Comparison of ENCODE assay signal across 8 mouse cellular contexts in the genomic region with DNA sequence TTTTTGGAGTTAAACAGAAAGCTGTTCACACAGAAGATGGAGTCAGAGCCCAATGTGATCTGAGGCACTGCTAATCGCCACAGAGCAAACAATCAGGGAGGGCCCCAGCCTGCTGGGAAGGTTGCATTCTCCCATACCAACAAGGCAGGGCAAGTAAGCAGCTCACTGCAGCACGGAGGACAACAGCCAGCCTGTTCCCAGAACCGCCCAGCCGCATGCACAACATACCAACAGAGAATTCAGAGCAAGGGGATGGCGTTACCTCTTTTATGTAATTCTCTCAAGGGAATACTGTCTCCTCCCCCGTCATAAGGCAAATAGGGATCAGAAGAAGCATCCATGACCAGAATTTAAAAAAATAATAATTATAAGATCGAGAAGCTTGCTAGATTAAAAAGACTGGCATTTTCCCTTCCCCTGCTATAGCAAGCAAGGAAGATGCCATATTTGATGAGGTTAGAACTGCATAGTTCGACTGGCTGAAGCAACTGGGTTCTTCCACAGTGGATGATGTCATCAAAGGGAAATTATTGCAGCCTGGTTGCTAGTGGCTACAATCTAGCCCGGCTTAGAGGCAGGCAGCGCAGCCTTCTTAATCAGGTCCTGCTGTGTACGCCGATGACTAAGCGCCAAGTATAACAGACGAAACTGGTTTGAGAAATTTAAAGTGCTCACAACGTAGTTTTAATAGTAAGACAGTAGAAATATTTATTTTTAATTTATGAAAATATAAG. TPM values are rescaled to one million over a fixed set of nuclear protein-coding genes. Genes with fewer than 3 reads are reported as not detected.
A peak's percentile ranks its signal among the peaks of the same experiment; 100 is the strongest.
DNase-seq lines count a peak whose midpoint lies in the region; ATAC-seq and TF ChIP-seq lines count a peak whose summit lies in the region.

No protein-coding gene starts in this region.

- H3K4me1 ChIP-seq in G1E (ENCODE audit: insufficient read depth, low read depth, low read length): peaks cover 59% of the 10 kb centered on the region
- H3K4me1 ChIP-seq in forebrain, embryonic 15.5 days: peaks cover 18% of the 10 kb centered on the region
- H3K4me1 ChIP-seq in liver, embryonic 16.5 days (ENCODE audit: control insufficient read depth, low read depth, low read length): peaks cover 46% of the 10 kb centered on the region
- H3K4me1 ChIP-seq in neural tube, embryonic 14.5 days (ENCODE audit: control insufficient read depth, insufficient read depth, low read length): no peaks in the 10 kb centered on the region

- no peaks in the 10 kb centered on the region for H3K27me3 ChIP-seq in G1E (ENCODE audit: insufficient read depth, low read length)
- H3K27me3 ChIP-seq in forebrain, embryonic 15.5 days: no peaks in the 10 kb centered on the region
- no peaks in the 10 kb centered on the region for H3K27me3 ChIP-seq in liver, embryonic 16.5 days (ENCODE audit: control insufficient read depth, insufficient read depth, low read depth, low read length)
- H3K27me3 ChIP-seq in neural tube, embryonic 14.5 days (ENCODE audit: control insufficient read depth, insufficient read depth, low read length): no peaks in the 10 kb centered on the region

- no peak for TF ChIP-seq CTCF in G1E (IDR thresholded peaks at IDR 0.05; ENCODE audit: low read depth, low read length)

- H3K27ac ChIP-seq in forebrain, embryonic 15.5 days (replicated peaks): peak overlapping the region; percentile 90
- peak overlapping the region; percentile 96 for H3K27ac ChIP-seq in liver, embryonic 16.5 days (ENCODE audit: low read length)
- H3K27ac ChIP-seq in neural tube, embryonic 14.5 days (ENCODE audit: low read depth, low read length): peak overlapping the region; percentile 87

- peak overlapping the region; percentile 57 for H3K9ac ChIP-seq in forebrain, embryonic 15.5 days (replicated peaks)
- peak overlapping the region; percentile 71 for H3K9ac ChIP-seq in liver, embryonic 16.5 days (ENCODE audit: low read depth, low read length)
- peak overlapping the region; percentile 60 for H3K9ac ChIP-seq in neural tube, embryonic 14.5 days (replicated peaks; ENCODE audit: low read depth, low read length)

- WGBS in forebrain, embryonic 15.5 days: under 1% methylated on average over 15 of the region's 15 CpGs
- WGBS in large intestine, adult 2 months: 6% methylated on average over 15 of the region's 15 CpGs
- WGBS in liver, embryonic 16.5 days (ENCODE audit: insufficient replicate concordance): 5% methylated on average over 15 of the region's 15 CpGs
- WGBS in neural tube, embryonic 14.5 days: 1% methylated on average over 15 of the region's 15 CpGs

- peak overlapping the region; percentile 71 for H3K4me3 ChIP-seq in G1E (ENCODE audit: low read depth, low read length)
- H3K4me3 ChIP-seq in forebrain, embryonic 15.5 days: peak overlapping the region; percentile 49
- peak overlapping the region; percentile 61 for H3K4me3 ChIP-seq in liver, embryonic 16.5 days (ENCODE audit: low read depth, low read length)
- H3K4me3 ChIP-seq in neural tube, embryonic 14.5 days (ENCODE audit: low read depth, low read length): peak overlapping the region; percentile 35

- H3K36me3 ChIP-seq in G1E (replicated peaks): peaks cover 5% of the 10 kb centered on the region
- no peaks in the 10 kb centered on the region for H3K36me3 ChIP-seq in forebrain, embryonic 15.5 days
- no peaks in the 10 kb centered on the region; the same call in 1 of the 2 replicates for H3K36me3 ChIP-seq in liver, embryonic 16.5 days (ENCODE audit: control insufficient read depth, insufficient read depth)
- H3K36me3 ChIP-seq in neural tube, embryonic 14.5 days (ENCODE audit: control insufficient read depth, insufficient read depth, low read length): no peaks in the 10 kb centered on the region

- DNase-seq in G1E (ENCODE audit: low spot score): no peak
- DNase-seq in cerebellum, adult 18-20 months: peak; percentile 78 to 89
- peak; percentile 63 to 73 for DNase-seq in heart, postnatal 14 days
- peak; percentile 62 for DNase-seq in large intestine, adult 2 months (ENCODE audit: low read depth, low spot score)
- DNase-seq in urinary bladder, adult 18-20 months (ENCODE audit: low spot score in 2 of 2): peak; percentile 34 to 75

- H3K4me2 ChIP-seq in forebrain, embryonic 15.5 days (replicated peaks): peak overlapping the region; percentile 63
- H3K4me2 ChIP-seq in liver, embryonic 16.5 days (ENCODE audit: low read depth, low read length): peak overlapping the region; percentile 69
- H3K4me2 ChIP-seq in neural tube, embryonic 14.5 days (ENCODE audit: low read depth, low read length): peak overlapping the region; percentile 63

- peak; percentile 86 for ATAC-seq in G1E (ENCODE audit: extremely low read depth, insufficient number of reproducible peaks, low FRiP score, poor library complexity, severe bottlenecking)
- ATAC-seq in forebrain, embryonic 15.5 days (replicated peaks): peak; percentile 99
- peak; percentile 89 for ATAC-seq in liver, embryonic 16.5 days (ENCODE audit: low read depth)
- ATAC-seq in neural tube, embryonic 14.5 days (ENCODE audit: low read depth): peak; percentile 97

- H3K9me3 ChIP-seq in G1E (replicated peaks): no peaks in the 10 kb centered on the region
- no peaks in the 10 kb centered on the region for H3K9me3 ChIP-seq in forebrain, embryonic 15.5 days
- no peaks in the 10 kb centered on the region for H3K9me3 ChIP-seq in liver, embryonic 16.5 days (replicated peaks; ENCODE audit: control insufficient read depth, low read length)
- H3K9me3 ChIP-seq in neural tube, embryonic 14.5 days (ENCODE audit: control insufficient read depth, low read length): no peaks in the 10 kb centered on the region

- intact Hi-C loops in heart, postnatal 14 days (cut with DNase I): no loop called here

RNA-seq across cellular contexts. Expression of a gene that starts 28.7 kb away (rescaled TPM):
- total RNA-seq in G1E (2014; fragmentation: Nextera tagmentation) (175 and 215 TPM in 2 replicates), G1E (2017) (136 and 147 TPM in 2 replicates)
- 16.2 and 18.0 TPM in 2 replicates for polyA plus RNA-seq in G1E (2012)
- 62.7 and 63.5 TPM in 2 replicates for polyA plus RNA-seq in forebrain, embryonic 15.5 days (2015; fragmentation: Nextera tagmentation; extraction: Ambion mirVana)
- total RNA-seq in heart, postnatal 14 days (2021): 10 to 100 TPM; 33.6 to 36.1 TPM
- polyA plus RNA-seq in large intestine, adult 2 months (2012; rRNA removed): 13.4 and 20.1 TPM in 2 replicates
- polyA plus RNA-seq in liver, embryonic 16.5 days (2015; fragmentation: Nextera tagmentation; extraction: Ambion mirVana): 39.4 and 41.2 TPM in 2 replicates
- polyA plus RNA-seq in neural tube, embryonic 14.5 days (2014; fragmentation: Nextera tagmentation; extraction: Ambion mirVana): 80.7 and 90.1 TPM in 2 replicates

RNA-seq across cellular contexts. Expression of a gene that starts 38.5 kb away (rescaled TPM):
- total RNA-seq in G1E (2014; fragmentation: Nextera tagmentation) (56.7 and 68.9 TPM in 2 replicates), G1E (2017) (32.1 and 34.9 TPM in 2 replicates)
- 6.7 and 6.9 TPM in 2 replicates for polyA plus RNA-seq in G1E (2012)
- 22.9 and 24.3 TPM in 2 replicates for polyA plus RNA-seq in forebrain, embryonic 15.5 days (2015; fragmentation: Nextera tagmentation; extraction: Ambion mirVana)
- 1 to 10 TPM; 7.8 to 7.9 TPM for total RNA-seq in heart, postnatal 14 days (2021)
- polyA plus RNA-seq in large intestine, adult 2 months (2012; rRNA removed): 1.1 and 2.2 TPM in 2 replicates
- polyA plus RNA-seq in liver, embryonic 16.5 days (2015; fragmentation: Nextera tagmentation; extraction: Ambion mirVana): 7.1 and 7.9 TPM in 2 replicates
- polyA plus RNA-seq in neural tube, embryonic 14.5 days (2014; fragmentation: Nextera tagmentation; extraction: Ambion mirVana): 33.0 and 42.9 TPM in 2 replicates
